Mouse (Mus musculus): ENCODE data around the gene Ifitm3.
"Not testable (repeated sequence)": the region's sequence is repeated elsewhere in the genome, so short reads cannot be mapped to it uniquely, and the experiment has no call there.

The Ifitm3 gene

DNA sequence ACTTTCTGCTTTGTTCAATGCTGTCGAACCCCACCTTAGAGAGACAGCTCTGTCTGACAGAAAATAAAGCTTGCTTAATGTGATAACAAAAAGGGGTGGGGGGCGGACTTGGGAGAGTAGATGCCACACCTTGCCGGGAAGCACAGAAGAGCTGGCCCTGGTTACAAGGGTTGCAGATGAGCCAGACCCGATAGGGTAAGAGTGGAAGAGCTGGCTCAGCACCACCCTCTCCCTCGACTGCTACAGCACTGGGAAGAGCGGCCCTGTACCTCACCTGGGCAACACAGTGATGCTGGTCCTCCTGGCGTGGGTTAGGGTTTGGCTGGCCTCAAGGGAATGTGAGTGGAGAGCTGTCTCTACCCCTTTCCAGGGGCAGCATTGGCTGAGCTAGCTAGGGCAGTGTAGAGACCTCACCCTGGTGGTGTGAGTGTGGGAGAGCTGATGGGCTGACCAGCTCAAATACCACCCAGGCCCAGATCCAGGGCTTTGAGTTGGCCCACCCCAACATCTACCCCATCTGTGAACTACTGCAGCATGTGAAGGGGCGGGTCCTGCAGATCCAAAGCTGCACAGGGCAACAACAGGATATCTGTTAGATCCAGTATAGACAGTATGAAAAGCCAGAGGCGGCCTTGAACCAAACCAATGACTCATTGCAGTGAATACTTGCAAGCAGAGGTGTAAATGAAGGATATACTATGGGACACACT lies 22.0 kb upstream of the Ifitm3 start:
- no peak for DNase-seq

GRCm38 (mm10) chr7:141030390-141030789 lies 19.8 kb upstream of the Ifitm3 start:
- DNase-seq: no peak

DNA sequence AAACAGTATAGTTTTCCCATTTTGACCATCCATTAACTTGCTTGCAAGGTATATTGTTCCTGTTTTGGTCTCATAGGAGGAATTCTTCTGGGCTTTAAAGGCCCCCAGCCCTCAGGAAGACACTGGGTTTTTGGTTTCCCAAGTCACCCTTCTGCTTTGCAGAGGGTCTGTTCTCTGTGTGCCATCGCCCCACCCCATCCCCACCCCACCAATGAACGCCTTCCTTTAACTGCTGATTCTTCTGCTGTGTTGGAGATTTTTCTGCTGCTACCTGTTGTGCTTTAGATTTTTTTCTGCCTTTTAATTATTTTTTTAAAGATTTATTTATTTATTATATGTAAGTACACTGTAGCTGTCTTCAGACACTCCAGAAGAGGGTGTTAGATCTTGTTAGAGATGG lies 18.3 kb upstream of the Ifitm3 start, which contains the start of gene Gm17387:
TSS of gene Gm17387 (plus strand) at position 301 of the 400 bp plus-strand sequence.
- DNase-seq: no peak

DNA sequence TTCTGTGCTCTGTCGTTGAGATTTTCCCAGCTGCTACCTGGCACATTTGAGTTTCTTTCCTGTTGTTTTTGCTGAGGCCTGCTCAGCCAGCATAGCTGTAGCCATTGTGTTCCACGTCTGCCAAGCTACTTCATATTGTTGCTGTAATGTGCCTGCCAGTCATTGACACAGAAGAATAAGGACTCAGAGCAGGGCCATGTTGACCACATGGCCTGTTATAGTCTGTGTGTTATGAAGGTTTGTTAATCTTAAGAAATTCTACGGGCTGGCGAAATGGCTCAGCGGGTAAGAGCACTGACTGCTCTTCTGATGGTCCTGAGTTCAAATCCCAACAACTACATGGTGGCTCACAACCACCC lies 16.1 kb upstream of the Ifitm3 start:
- no peak for DNase-seq

GRCm38 (mm10) chr7:141026097-141026739 lies 15.6 kb upstream of the Ifitm3 start:
- no peak for DNase-seq

DNA sequence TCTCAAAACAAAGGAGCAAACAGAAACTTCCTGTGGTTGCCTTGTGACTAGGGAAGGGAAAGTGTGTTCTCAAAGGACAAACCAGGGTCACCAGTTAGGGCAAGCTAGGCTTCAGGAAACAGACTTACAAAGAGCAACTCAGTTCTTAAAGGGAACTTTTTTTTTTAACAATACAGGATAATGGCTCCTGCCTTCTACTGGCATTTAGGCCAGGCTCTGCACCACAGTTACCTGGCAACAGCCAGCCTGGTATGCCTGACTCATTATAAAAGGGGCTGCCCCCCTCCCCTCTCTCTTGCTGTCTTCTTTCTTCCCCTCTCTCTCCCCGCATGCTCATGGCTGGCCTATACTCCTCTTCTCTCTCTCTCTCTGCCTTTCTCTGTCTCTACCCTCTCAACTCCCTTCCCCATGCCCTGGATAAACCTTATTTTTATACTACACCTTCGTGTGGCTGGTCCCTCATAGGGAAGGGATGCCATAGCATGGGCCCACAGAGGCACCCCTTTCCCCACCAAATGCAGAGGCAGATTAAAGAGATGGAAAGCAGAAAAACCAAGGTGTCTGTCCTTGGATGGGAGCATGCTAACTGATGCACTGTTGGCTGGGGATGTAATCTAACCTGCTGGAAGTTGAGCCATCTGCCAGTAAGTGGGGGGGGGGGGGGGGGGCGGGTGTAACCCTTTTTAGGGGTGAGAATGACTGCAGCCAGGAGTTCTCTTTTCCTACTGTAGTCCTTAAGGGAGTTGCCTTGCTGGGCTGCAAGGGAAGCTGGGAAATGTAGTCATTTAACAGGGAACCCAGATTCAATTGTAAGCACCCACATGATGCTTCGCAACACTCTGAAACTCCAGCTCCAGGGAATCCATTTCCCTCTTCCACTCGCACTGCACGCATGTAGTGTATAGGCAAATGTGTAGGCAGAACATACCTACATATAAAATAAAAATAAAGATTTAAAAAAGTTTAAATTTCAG lies 14.6 kb upstream of the Ifitm3 start:
- no peak for DNase-seq

DNA sequence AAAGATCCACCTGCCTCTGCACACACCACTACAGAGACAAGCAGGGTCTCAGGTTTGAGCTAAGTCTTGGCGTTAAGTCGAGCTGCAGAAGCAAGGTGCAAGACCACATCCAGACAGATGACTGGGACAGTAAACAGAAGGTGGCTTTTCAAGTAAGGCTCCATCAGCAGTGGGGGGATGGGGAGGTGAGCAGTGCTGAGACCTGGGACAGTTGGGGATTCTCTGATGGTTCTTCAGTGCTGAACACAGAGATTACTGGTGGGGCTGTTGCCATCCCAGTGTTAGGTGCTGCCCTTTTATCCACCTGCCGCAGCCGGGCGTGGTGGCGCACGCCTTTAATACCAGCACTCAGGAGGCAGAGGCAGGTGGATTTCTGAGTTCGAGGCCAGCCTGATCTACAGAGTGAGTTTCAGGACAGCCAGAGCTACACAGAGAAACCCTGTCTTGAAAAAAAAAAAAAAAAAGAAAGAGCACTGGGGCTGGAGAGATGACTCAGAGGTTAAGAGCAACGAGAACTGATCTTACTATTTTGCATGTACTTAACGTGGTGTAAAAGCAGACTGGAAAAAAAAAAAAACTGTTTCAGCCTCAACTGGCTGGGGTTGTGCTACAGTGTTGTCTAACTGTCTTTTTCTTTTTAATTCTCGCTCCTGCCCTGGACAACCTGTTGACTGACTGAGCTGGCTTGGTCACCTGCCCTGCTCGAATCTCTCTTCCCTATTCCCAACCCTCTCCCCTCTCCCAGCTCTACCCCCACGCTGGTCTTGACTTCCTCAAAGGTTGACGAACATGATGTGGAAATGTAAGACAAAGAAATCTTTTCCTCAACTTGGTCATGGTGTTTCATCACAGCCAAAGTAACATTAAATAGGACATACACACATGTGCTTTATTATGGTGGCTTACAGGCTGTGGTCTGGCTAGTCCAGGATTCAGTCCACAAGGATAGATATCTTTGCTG lies 11.2 kb upstream of the Ifitm3 start:
- no peak for DNase-seq

DNA sequence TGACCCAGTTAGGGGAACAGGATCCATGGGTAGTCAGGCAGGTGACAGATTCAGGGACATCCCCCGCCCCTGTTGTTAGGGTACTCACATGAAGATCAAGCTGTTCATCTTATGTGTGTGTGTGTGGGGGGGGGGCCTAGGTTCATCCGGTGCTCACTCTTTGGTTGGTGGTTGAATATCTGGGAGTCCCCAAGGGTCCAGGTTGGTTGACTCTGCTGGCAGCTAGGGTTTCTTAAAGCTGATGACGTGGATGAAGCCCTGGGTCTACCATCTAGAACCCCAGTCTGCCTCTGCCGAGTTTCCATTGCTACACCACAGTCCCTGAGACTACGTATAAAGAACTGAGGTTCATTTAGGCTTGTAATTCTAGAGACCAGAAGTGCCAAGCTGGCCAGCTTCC lies 8.5 kb upstream of the Ifitm3 start:
- no peak for DNase-seq

DNA sequence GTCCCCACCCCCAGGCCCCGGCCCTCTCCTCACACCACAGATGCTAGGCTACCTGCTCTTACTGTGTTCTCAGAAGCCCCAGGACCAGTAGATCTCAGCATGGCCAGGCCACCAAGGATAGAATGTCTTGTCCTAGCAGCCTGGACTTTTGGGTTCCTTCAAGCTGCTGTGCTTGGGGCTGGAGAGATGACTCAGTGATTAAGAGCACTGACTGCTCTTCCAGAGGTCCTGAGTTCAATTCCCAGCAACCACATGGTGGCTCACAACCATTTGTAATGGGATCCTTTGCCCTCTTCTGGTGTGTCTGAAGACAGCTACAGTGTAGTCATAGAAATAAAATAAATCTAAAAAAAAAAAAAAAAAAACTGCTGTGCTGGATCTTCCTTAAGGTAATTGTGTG lies 7.3 kb upstream of the Ifitm3 start, which contains the start of gene Ifitm6:
TSS of gene Ifitm6 (minus strand) at position 101 of the 400 bp plus-strand sequence.
- not testable (repeated sequence) for DNase-seq

DNA sequence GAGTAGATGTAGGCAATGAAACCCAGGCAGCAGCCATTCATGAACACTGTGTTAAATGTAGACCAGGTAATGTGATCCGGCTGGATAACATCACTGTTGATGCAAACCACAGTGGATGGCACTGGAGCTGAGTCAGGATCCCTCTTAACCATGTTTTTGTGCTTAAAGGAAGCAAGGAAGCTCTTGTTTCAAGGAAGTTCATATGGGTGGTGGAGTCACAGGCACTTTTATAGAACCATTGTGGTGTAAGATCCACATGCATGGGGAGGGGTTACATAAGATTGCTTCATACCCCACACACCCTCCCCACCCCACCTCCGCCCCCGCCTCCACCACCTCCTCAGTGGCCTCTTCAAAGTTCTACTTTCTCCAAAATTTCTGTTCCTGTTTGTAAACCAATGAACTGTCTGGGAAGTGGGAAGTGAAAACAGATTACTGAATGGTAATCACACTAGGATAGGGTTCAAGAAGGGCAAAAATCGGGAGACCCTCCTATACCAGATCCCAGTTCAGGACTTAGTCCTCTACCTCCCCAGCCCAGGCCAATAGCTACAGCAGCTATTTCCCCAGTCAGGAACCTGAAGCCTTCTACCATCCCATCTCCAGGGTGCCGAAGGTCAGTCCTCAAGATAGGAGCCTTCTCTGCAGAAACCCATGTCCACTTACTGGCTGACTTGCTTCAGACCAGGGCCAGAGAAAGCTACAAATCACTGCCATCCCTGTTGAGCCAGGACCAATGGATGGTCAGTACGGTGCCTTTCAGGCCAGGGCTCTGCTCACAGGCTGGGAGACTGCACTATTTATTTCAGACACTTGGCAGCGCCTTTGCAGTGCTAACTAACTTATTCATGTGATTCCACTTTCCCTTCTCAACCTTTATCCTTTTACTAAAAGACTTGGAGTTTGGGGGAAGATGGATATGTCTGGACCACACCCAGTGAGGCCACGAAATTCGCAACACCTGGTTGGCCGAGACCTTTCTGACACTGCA lies 6.4 kb upstream of the Ifitm3 start:
- no peak for DNase-seq

DNA sequence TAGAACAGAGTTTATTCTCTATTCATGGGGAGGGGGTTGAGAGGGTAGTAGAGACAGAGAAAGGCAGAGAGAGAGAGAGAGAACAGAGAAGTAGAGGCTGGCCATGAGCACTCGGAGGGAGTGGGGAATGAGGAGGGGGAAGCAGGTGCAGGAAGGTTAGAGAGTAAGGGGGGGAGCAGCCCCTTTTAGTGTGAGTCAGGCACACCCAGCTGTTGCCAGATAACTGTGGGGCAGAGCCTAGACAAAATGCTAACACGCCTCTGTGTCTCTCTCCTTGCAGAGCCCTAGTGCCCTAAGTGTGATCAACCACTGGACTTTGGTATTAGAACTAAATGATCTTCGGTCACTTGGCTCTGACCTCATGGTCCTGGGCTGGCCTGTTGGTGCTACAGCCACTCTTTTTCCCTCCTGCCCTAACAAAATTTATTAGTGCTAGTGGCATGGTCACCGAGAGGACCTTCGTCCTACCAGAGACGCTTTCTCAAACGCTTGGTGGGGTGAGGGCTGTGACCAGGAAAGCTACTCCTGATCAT lies 734 bp upstream of the Ifitm3 start:
- no peak for DNase-seq

GRCm38 (mm10) chr7:141009665-141010064 lies 905 bp downstream of the Ifitm3 start:
- DNase-seq: no peak

DNA sequence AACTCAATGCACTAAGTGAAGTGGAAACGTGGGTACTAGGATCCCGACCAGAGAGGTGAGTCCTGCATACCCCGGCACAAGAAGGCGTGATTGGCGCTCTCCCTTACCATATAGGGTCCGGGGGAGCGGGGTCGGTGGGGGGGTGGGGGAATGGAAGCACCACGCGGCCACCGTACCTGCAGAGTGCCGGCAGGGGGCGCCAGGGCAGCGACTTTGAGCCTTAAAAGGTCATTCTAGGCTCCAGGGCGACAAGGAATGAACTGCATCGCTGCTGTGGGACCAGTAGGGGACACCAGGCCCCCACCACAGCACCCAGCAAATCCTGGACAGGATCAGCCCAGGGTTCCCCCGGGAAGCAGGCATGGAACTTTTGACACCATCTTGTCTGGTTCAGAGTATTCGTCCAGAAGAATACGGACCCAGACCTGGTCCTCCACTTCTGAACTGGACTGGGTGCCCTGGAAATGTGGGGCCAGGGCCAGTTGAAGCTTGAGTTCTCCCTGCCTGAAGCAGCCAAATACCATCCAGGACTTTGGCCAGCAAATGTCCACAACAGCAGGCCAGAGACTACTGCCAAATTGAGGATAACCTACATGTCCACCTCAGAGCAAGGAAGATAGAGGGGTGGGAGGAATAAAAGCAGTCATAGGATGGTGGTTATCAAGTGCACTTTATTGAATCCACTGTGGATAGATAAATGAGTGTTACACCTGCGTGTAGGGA lies 1.5 kb downstream of the Ifitm3 start:
- peak; percentile 93 for DNase-seq

DNA sequence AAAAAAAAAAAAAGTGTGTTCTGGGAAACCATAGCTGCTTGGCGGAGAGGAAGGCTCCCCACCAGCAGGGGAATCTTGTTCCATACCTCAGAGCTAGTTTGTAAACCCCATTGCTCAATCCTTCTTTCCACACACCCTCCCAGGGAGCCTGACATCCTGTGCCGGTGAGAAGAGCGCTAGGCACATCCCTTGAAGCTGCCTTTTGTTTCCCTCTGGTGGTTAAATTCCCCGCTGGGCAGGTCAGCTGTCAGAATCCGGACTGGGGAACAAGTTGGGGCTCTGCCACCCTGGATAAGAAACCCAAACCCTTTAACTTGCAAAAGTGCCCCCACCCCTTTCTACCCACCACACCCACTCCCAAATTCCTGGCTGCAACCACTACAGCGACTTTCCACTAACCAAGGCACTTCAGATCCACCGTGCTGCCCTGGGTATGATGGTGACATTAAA lies 2.2 kb downstream of the Ifitm3 start:
- peak; percentile 49 for DNase-seq

DNA sequence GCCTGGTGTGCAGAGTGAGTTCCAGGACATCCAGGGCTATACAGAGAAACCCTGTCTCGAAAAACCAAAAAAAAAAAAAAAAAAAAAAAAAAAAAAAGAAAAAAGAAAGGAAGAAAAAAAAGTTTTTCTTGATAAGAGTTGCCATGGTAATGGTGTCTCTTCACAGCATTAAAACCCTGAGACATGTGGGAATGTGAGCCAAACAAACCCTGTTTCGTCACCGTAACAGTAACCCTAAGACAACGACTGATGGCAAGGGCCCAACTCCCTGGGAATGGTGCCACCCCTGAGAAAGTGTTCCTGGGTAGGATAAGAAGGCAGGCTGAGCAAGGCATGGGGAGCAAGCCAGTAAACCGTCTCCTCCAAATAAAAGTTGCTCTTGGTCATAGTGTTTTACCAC lies 3.7 kb downstream of the Ifitm3 start:
- DNase-seq: peak; percentile 54

DNA sequence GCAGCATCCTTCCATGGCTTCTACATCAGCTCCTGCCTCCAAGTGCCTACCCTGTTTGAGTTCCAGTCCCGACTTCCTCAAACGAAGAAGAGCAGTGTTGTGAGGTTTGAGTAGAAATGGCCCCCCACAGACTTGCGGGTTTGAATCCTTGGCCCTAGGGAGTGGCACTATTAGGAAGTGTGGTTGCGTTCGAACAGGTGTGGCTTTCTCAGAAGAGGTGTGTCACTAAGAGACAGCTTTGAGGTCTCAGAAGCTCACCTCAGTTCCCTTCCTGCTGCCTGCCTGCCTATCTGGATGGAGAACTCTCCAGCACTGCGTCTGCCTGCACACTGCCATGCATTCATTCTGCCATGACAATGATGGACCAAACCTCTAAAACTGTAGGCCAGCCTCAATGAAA lies 4.1 kb downstream of the Ifitm3 start:
- no peak for DNase-seq

GRCm38 (mm10) chr7:141003248-141004010 lies 7.1 kb downstream of the Ifitm3 start:
- no peak for DNase-seq

GRCm38 (mm10) chr7:141000881-141001708 lies 9.5 kb downstream of the Ifitm3 start:
- no peak for DNase-seq
